Mouse (Mus musculus) B cell, adult 67 days (primary cell): ENCODE measurements around the gene Eif2b4. TPM values are rescaled to one million over a fixed set of nuclear protein-coding genes. Genes with fewer than 3 reads are reported as not detected.

Source experiments
- total RNA-seq, 2 experiments: library from RNA; stranded (reverse); gene quantifications; 4 replicates each; pipeline ENCODE4 v1.2.4; 2023

Eif2b4 gene
- 10 to 100 TPM; 39.8 to 43.5 TPM for total RNA-seq

DNA sequence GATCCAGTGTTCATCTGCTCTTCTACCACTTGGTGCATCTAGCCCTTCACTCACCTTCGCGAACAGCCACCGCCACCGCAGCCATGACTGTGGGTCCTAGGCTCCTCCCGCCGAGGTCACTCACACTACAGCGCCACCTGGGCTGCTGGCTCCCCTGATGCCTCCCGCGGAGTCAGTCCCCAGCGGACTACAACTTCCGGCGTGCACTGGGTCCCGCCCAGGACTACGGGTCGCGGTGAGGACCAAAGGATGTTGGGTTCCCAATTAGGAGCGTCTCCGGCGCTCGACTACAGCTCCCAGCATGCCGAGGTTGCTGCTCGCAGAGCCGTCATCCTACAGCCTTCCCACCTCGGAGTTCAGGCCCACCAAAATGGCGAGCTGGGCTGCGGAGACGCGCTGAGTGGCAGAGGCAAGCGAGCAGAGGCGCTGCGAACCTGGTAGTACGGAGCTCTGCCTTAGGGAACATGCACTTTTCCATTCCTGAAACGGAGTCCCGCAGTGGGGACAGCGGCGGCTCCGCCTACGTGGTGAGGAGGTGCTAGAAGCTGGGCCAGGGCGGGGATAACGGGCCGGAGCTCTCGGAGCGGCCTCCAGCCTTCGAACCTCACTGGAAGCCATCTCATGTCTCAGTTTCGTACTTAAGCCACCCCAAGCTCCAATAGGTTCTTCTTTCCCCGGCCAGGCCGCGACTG is at the start of gene Eif2b4, which contains the start of gene Snx17:
Eif2b4 (minus strand) TSS at position 492 of the 692 bp plus-strand sequence.
Snx17 (plus strand) TSS at position 289 of the 692 bp plus-strand sequence.

DNA sequence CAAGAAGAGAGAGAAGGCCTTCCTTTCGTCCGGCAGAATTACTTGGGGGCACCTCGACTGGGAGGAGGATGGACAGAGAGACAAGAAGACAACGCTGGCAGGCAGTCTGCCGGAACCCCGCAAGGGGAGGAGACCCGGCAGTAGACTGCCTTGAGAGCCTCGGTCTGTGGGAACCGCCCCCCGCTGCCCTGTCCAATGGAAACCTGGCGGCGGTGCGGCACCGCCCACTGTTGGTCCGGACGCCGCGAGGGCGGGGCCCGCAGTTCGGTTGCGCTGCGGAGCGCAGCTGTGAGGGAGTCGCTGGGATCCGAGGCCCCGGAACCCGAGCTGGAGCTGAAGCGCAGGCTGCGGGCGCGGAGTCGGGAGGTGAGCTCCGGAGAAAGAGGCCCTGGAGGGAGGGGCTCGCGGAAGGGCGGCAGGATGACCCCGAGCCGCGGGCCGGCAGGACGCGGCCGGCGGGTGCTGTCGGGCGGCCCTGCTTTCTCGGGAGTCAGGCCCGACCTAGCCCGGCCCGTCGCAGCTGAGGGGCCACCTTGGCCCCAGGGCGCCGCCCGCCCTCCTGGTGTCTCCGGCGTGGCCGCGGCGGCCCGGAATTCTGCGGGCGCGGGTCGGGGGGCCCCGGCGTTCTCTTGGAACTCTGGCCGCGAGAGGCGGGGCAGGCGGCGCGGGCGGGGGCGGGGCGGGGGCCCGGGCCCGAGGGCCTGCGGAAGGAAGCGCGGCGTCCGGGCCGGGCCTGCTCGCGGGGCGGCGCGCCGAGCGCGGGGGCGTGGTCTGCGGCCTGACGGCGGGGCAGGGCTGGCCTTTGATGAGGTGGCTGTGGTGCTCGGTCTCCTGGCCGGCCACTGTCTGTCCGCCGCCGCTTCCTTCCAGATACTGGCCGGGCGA is 47.6 kb upstream of the Eif2b4 start, which contains the start of the genes Nrbp1 and Gm9970:
Nrbp1 (plus strand) TSS at position 228 of the 885 bp plus-strand sequence.
Gm9970 (minus strand) TSS at position 596 of the 885 bp plus-strand sequence.

DNA sequence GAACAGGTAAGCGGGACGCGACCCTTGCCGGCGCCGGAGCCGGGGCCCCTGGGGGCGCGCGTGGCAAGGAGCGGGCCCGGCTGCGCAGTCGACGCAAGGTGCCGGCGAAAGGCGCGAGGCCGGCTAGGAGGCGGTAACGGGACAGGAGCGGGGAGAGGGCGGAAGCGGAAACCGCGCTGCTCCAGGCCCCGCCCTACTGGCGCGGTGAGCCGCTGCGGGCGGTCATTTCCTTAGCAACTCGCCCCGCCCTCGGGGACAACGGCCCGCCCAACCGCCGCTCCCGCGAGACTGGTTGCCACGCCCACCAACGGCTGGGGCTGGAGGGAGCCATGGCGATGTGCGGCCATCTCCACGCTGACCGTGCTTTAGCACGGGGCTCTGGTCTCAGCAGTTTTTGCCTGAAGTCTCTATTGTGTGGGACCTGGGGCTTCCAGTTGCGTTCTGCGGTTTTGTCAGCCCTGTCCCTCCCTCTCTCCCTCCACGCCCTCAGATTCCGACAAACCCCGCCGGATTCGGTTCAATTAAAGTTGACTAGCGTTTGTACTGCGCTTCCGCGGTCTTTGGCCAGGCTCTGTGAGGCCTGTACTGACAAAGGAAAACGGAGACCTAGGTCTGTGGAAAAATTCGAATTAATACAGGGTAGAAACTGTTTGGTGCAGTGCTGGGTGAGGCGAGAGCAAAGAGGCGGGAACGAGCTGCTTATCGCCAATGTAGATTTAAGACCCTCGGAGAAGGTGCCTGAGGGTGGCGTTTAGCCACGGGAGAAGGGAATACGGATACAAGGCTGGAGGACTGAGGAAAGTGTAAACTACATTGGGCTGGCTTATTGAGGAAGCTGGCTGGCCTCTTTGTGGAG is 27.4 kb upstream of the Eif2b4 start, which contains the start of gene Ppm1g:
Ppm1g (minus strand) TSS at position 240 of the 856 bp plus-strand sequence.

DNA sequence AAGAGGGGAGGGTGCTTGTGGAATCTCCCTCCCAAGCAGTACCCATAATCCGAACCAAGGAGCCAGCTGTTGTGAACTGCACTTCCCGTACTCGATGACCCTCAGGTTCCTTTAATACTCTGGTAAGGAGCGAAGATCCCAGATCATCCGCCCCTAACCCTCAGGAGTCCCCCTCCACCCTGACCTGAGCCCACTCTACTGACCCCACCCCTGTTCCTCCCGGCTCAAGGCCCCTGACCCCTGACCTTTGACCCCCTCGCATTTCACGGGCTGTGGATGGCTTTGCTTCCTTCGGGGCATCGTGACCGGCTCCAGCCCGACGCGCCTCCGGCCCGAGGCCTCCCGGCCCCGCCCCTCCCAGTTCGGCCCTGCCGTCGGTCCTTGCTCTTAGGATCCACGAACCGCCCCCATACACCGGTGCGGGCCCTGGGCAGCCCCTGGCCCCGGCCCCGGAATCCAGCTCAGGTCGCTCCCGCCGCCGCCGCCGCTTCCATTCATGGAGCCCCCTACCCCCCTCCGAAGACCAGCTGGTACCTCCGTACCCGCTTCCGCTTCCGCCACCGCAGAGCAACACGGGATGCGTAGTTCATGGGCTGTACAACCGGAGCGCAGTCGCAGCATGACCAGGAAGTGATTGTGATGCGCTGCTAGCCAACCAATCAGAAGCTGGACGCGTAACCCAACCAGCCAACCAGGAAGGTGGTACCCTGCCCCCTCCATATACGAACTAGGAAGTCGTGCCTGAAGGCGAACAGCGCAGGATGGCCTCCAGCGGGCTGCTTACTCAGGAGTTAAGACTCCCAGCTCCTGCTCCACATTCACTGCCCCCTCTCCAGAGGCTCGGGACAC is 8.7 kb upstream of the Eif2b4 start, which contains the start of gene Zfp513:
Zfp513 (minus strand) TSS at position 562 of the 849 bp plus-strand sequence.

DNA sequence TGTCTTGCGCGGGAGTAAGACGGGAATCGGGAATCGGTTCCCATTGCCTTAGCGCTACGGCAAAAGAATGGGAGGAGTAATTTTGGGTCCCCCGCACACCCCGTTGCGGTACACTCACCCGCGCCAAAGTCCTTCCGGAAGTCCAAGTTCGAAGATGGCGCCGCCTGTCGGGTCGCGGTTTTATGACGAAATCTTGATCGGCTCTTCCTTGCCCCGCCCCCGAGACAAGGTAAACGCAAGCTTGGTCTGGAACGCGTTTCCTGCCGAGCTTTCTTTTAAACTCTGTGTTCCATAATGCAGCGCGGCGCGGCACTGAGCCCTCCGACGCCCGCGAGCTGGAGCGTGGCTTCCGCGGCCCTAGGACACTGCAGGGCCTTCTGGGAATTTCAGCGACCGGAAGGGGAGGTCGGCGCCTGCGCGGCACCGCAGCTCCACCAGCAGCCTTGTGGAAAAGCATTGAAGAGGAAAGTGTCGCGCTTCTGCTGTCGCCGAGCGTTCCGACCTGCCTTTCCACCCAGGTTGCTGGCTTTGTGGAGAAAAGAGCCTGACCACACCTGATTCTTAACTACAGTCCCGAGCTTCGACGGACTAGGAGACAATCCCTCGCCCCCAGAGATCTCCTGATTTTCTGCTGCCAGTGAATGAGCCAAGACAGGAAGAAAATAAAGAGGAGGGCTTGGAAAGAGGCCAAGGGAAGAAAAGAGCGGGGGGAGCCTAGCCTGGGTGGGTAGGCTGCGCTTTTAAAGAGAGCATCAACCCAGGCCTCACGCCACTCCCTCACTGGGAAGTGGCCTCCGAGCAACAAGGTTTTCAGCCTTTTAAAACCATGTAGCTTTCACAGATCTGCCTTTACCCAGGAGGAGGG is 13.2 kb downstream of the Eif2b4 start, which contains the start of the genes Gm29609 and Gtf3c2:
Gm29609 (minus strand) TSS at position 146 of the 865 bp plus-strand sequence.
Gtf3c2 (minus strand) TSS at position 379 of the 865 bp plus-strand sequence.

DNA sequence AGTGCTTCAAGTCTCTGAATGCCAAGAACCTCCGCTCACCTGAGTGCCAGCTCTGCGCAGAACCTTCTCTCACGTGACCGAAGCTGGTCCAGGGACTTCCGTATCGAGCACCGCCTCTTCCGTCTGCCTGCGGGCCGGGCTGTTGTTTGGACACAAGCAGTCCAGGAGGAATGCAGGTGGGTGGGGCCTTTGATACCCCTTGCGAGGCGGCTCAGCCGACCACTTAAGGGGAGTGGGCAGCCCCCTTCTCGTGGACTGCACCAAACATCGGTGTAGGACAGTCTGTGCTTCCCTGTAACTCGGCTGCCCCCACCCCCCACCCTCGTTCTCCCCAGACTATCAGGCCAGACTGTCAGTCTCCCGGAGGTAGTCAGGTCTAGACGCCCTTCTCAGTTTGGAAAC is 39.1 kb downstream of the Eif2b4 start, which contains the start of gene Mpv17:
Mpv17 (minus strand) TSS at position 100 of the 402 bp plus-strand sequence.

DNA sequence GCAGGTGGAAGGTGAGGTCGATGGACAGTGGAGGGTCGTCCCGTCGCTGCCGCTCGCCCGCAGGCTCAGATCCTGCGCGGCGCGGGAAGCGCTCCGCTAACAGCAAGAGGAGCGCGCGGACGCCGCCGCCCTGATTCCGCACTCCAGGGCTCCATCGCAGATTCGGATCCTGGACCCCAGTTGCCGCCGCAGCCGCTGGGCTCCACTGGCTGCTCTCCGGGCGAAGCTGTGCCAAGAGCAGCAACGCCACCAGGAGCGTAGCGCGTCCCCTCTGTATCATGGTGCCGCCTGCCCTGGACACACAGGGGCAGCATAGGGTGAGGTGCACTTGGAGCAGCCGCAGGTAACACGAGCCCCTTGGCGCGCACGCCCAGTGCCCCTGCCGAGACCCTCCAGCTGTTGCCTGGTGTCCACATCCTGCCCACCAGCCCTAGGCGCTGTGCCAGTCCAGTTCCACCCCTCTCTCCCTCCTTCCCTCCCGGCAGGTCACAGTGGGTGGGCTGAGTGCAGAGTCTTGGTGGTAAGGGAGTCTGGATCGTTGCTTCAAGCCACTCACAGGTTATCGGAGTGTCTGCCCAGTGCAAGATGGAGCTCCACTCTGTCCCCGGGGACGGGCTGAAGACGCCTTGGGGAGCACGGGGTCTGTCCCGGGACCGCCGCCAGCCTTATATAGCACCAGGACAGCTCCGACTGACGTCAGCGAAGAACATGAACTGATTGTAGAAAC is 54.8 kb downstream of the Eif2b4 start, which contains the start of gene Ucn:
Ucn (minus strand) TSS at position 589 of the 727 bp plus-strand sequence.

Other genes starting within 250 kb of the Eif2b4 start
- gene Cgref1, start 247.8 kb downstream of the Eif2b4 start, total RNA-seq = not detected
- 100 to 1,000 TPM; 166 to 187 TPM for gene Preb, start 233.1 kb downstream of the Eif2b4 start, total RNA-seq
- gene Tcf23, start 224.8 kb downstream of the Eif2b4 start, total RNA-seq = not detected
- gene Atraid, start 145.1 kb downstream of the Eif2b4 start, total RNA-seq = 10 to 100 TPM; 25.9 to 48.3 TPM
- 10 to 100 TPM; 12.3 to 12.4 TPM for gene Slc5a6, start 144.5 kb downstream of the Eif2b4 start, total RNA-seq
- 10 to 100 TPM; 51.5 to 66.7 TPM for gene Cad, start 138.7 kb downstream of the Eif2b4 start, total RNA-seq
- gene Dnajc5g, start 87.1 kb downstream of the Eif2b4 start, total RNA-seq = not detected
- under 1 TPM in 1 of 2 experiments, not detected in 1; 0.55 TPM for gene Slc30a3, start 85.2 kb downstream of the Eif2b4 start, total RNA-seq
- not detected for gene Trim54, start 76.7 kb downstream of the Eif2b4 start, total RNA-seq
- not detected for gene Ucn, start 54.6 kb downstream of the Eif2b4 start, total RNA-seq
- gene Mpv17, start 39.2 kb downstream of the Eif2b4 start, total RNA-seq = 10 to 100 TPM; 24.0 to 27.0 TPM
- gene Gm29609, start 13.5 kb downstream of the Eif2b4 start, total RNA-seq = 1 to 10 TPM; 5.5 to 8.1 TPM
- 100 to 1,000 TPM; 206 to 216 TPM for gene Gtf3c2, start 13.3 kb downstream of the Eif2b4 start, total RNA-seq
- 10 to 100 TPM; 87.5 to 89.2 TPM for gene Snx17, start 203 bp downstream of the Eif2b4 start, total RNA-seq
- gene Zfp513, start 8.9 kb upstream of the Eif2b4 start, total RNA-seq = 10 to 100 TPM; 64.4 to 65.3 TPM
- gene Ppm1g, start 27.3 kb upstream of the Eif2b4 start, total RNA-seq = 100 to 1,000 TPM; 127 to 149 TPM
- gene Nrbp1, start 47.4 kb upstream of the Eif2b4 start, total RNA-seq = 100 to 1,000 TPM; 280 to 339 TPM
- 1 to 10 TPM; 1.5 to 2.7 TPM for gene Gm9970, start 47.8 kb upstream of the Eif2b4 start, total RNA-seq
- 10 to 100 TPM; 19.0 to 25.7 TPM for gene Krtcap3, start 58.3 kb upstream of the Eif2b4 start, total RNA-seq
- 10 to 100 TPM; 45.7 to 49.5 TPM for gene Ift172, start 97.7 kb upstream of the Eif2b4 start, total RNA-seq
- gene Fndc4, start 102.7 kb upstream of the Eif2b4 start, total RNA-seq = 1 to 10 TPM; 1.3 to 1.4 TPM
- gene Gckr, start 104.0 kb upstream of the Eif2b4 start, total RNA-seq = not detected